Mouse (Mus musculus) frontal cortex, postnatal 10 days (tissue): ENCODE measurements around the gene Lpar3.
A peak's percentile ranks its signal among the peaks of the same experiment; 100 is the strongest.

Experiments
- DNase-seq, 2 experiments: peaks; one replicate each; pipeline ENCODE4 v3.0.0; 2022; ENCODE audit warnings: low spot score in 2 of 2, mixed read lengths in 1 of 2

Lpar3 gene

GRCm38 (mm10) chr3:146220776-146221486 is at the start of gene Lpar3:
Lpar3 (plus strand) TSS chr3:146220963.
- DNase-seq = peak; percentile 20 to 39

- DNase-seq = no peak
Observed at GRCm38 (mm10) chr3:146173030-146173429, 47.7 kb upstream of the Lpar3 start.

DNA sequence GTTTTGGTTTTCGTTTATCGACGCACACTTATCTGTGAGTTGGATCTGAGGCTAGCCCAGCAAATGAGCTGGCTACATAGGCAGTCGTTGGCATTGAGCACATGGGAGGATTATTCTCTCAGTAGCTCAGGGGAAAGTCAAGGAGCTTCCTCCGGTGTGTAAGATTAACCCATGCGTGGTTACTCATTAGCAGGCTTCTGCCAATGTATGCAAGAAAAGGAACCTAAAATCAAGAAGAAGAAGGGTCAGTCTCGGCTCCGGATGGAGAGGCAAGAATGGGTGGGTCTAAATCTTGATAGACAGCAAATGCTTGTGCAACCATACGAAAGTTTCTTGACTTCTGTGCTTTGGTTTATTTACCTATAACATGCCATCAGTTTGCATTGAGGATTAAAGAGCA is 46.5 kb upstream of the Lpar3 start:
- DNase-seq = no peak

GRCm38 (mm10) chr3:146177295-146177694 is 43.5 kb upstream of the Lpar3 start:
- DNase-seq = no peak

DNA sequence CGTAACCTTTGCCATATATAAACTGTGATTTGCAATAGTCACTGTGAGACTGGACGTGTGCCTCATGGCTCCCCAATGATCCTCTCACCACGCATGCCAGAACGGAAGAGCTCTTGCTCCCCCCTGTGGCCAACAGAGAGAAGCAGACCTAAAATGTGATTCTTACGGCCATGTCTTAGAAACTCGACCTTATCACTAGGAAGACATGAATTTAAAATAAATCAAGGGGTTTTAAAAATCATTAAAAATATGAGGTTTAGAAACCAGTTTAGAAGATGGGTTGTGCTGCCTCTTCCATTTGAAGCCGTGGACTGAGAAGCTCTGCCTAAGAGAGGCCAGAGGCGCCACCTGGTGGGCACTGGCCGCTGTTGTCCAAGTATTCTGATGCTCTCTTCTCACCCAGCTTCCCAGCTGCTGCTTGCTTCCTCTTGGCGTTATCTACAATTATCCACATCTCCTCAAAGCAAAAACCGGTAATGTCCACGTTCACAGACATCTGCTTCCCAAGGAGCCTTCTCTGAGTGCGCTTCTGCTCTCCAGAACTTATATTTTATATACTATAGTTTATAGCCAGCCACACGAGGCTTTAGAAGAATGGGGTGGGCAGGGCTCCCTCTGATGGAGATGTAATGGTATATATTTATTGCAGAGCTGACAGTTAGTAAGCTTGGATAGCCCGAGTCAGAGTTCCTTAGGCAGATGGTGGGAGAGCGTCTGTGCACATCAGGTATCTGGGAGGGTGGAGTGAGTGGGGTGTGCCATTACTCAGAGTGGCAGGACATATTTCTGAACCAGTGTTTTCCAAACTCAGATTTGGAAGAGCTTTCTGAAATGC is 42.8 kb upstream of the Lpar3 start:
- DNase-seq = peak; percentile 46 to 82

DNA sequence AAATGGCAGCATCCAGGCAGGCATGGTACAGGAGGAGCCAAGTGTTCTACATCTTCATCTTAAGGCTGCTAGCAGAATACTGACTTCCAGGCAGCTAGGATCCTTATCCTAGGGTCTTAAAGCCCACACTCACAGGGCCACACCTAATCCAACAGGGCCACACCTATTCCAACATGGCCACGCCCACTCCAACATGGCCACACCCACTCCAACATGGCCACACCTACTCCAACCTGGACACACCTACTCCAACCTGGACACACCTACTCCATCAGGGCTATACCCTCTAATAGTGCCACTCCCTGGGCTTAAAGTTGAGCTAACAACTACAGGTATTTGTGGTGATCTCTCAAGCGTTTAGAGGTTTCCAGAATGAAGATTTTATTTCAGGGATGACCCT is 40.4 kb upstream of the Lpar3 start:
- no peak for DNase-seq

DNA sequence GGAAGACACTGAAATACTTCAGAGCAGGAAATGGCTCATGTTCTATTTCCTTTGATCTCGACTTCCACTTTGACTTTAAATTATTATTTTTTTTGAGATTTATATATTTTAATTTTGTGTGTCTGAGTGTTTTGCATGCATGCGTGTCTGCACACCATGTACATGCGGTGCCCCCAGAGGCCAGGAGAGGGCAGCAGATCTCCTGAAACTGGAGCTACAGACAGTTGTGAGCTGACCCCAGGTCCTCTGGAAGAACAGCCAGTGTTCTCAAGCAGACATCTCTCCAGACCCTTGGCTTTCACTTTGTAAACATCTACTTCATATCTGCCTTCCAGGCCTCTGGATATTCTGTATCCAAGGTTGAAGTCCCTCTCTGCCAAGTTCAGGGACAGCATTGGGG is 39.8 kb upstream of the Lpar3 start:
- peak in 1 of 2 experiments; percentile 40 for DNase-seq

DNA sequence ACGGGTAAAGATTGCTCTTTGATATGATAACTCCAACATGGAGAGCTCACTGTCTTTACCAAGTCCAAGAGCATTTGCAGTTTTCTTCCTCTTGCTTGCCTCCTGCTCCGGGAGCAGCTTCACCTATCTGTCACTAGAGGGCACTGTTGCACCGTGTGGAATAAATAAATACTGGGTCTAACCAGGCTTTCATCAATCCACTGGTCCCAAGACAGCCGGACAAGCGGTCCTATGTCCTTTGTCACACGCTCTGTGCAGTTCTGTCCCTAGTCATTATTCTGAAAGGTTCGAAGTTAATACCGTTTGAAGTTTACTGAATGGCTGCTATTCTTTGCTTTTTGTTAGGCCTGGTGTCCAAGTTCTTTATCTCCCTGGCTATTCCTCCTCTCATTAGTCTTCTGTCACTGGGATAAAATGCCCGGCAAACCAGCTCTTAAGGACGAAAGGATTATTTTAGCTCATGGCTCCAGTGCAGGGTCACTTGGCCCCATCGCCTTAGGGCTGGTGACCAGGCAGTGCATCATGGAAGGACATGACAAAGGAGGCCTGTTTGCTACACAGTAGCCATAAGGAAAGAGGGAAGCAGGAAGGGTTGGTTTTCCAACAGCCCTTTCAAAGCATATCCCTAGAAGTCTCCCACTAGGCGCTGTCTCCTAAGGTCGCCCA is 35.6 kb upstream of the Lpar3 start:
- DNase-seq = peak in 1 of 2 experiments; percentile 59

- no peak for DNase-seq
Observed at GRCm38 (mm10) chr3:146186033-146186432, 34.7 kb upstream of the Lpar3 start.

GRCm38 (mm10) chr3:146189933-146190332 is 30.8 kb upstream of the Lpar3 start:
- no peak for DNase-seq

- DNase-seq = no peak
Observed at GRCm38 (mm10) chr3:146192507-146192906, 28.3 kb upstream of the Lpar3 start.

DNA sequence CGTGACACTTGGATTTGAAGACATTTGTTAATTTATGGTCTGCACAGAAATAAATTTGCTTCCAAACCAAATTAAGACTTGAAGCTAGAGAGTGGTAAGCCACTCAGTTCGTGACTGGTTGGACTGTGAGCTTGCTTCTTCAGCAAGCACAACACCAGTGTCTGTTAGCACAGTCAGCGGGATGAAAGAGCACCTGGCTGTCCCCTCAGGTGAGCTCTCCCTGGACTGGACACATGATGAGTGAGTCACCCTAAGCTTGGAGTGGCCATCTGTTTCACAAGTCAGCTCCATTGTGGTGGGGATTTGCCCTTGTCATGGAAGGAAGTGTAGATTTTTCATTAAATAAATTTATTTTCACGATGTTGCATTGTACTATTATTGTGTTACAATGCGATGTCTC is 25.6 kb upstream of the Lpar3 start:
- DNase-seq = no peak

DNA sequence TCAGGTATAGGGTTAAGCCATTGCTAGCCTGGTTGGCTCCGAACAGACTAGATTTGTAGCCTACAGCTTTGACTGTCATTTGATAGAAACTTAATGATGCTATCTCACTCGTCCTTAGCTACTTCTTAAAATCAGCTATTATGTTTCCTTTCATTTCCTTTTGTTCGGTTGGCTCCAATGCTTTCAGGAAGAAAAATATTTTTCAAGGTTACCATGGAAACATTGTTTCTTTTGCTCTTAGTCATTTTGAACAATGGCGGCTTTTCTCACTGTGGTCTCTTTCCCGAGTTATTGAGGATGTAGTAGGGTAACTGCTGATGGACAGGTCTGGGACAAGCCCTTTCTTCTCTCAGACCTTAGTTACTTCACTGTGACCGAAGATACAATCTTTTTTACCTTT is 24.5 kb upstream of the Lpar3 start:
- no peak for DNase-seq

GRCm38 (mm10) chr3:146196780-146197743 is 23.7 kb upstream of the Lpar3 start:
- DNase-seq = no peak

DNA sequence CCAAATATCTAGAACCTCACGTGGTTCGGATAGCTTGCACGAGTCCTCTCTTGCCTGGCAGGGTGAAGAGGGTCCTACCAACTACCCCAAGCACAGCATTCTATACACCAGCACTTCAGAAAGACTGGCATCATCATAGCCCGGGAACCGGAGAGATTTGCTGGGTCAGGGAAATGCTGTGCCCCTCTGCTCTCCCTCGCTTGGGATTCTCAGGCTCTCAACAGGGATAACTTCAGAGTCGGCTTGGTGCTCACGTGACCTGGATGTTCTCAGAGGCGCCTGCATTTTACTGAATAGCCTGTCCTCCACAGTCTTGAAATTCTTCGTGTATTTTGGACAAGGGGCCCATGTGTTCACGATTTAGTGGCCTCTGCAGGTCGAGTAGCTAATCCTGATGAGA is 23.0 kb upstream of the Lpar3 start:
- DNase-seq = no peak

DNA sequence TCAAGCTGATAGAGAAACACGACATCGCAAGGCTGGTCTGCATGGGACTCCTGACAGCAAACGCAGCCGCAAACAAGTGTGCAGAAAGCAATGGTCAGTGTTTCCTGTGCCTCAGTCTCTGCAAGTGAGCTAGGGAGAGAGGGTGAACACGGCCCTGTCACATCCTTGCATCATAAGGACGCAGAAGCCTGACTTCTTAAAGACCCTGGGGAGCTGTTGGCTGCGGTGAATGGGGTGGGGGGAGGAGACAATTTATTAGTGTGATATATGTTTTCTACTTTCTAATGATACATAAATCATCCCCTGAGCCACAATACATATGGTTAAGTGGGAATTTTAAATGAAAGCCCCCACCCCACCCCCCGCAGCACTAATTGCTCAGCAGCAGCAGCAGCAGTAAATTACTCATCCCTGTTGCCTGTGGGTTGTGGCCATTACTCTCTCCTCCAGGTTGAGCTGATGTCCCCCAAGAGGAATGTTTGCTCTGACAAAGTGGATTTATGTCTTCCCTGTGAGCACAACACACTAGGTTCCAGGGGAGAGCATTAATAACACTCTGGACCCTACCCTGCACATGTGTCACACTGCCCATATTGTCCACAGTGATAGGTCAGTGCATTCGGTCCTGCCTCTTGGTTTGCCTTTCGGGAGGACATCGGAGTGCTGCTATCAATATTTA is 21.8 kb upstream of the Lpar3 start:
- DNase-seq = no peak

- no peak for DNase-seq
Observed at GRCm38 (mm10) chr3:146199486-146199885, 21.3 kb upstream of the Lpar3 start.

GRCm38 (mm10) chr3:146204375-146204774 is 16.4 kb upstream of the Lpar3 start:
- no peak for DNase-seq

- DNase-seq = no peak
Observed at GRCm38 (mm10) chr3:146205305-146205704, 15.5 kb upstream of the Lpar3 start.

DNA sequence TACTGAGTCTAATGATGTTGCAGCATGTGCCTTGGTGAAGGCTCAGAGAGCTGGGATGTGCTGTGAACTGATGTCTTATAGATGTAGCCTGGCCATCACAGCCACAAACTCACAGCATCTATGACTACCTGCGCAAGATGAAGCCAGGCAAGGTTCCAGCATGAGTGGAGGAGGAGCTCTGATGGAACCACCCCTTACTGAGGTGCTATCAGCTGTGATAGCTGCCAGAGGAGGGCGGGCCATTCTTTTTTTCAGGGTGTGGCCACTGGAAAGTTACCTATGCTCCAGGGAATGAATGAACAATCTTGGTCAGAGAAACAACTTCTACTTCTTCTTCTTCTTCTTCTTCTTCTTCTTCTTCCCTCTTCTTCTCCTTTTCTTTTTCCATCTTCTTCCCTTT is 14.1 kb upstream of the Lpar3 start:
- DNase-seq = no peak

GRCm38 (mm10) chr3:146207440-146207839 is 13.3 kb upstream of the Lpar3 start:
- DNase-seq = no peak
